Mouse (Mus musculus) cerebellum, adult 18-20 months (tissue): ENCODE measurements at regions not wholly inside any gene's neighbourhood (a gene's known extent, or its start where the extent isn't known, plus 50 kb on each side); places are given as distances from the start of the nearest gene placed in this dataset.

Experiments used
- DNase-seq, 2 experiments: peaks; one replicate each; pipeline ENCODE4 v3.0.0; 2021

DNA sequence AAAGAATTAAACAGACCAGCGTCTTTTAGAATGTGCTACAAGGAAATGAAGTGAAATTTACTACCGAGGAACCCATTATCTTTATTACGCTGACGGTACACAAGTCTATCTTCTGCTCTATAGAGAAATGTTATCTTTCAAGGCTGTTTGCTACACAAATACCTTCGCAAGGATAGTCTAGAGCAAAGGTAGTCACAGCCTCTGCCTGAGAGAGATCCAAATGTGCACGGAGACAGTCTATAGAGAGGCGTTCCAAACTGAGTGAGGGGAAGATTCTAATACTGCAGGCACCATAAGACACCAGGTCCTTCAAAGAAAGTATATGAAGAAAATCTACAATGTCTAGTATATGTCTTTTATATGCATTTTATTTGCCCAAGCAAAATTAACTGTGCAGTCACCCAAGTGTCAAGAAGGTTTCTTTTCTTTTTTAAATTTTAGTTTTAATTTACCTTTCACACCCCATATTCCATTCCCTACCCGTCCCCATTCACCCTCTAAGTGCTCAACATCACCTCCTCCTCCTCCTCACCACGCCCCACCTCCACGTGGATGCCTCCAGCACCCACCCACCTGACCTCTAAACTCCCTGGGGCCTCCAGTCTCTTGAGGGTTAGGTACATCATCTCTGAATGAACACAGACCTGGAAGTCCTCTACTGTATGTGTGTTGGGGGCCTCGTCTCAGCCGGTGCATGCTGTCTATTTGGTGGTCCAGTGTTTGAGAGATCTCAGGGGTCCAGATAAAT, 99.7 kb upstream of the Pde3a start:
- no peak for DNase-seq

DNA sequence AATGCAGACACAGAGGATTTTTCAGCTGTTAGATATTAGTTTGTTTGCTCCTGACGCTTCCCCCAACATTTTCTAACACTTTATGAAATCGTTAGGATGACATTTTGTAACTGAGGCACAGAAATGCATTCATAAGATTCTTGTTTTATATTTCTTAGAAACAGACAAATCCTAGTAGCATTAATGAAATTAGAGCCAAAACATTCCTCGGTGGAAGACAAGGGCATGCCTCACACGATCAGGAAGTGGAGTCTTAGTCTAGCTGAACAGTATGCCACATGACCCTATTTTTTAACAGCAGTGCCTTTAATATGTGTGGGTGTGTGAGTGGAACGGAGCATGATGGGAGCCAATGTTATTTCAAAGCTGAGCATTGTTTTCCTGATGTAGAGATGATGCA, 89.7 kb upstream of the Pde3a start:
- no peak for DNase-seq

- DNase-seq, result no peak
Observed at GRCm38 (mm10) chr6:141161626-141162233, 87.3 kb upstream of the Pde3a start.

DNA sequence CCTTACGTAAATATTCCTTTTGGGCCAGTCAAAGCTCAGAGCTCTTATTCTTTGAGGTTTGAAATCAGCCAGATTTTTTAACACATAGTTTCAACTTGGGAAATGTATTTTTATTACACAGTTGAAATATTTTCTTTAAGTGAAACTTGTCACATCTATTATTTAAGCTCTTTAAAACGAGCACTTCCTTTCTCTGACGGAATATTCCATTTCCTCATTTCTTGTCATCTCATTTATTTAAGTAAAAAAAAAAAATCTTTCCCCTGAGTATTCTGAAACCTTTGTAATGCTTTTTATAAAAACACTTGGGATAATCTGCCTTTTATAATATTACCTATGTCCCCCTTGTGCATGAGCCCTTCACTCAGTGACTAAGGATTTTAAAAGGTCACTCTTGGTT, 81.8 kb upstream of the Pde3a start:
- DNase-seq, result no peak

DNA sequence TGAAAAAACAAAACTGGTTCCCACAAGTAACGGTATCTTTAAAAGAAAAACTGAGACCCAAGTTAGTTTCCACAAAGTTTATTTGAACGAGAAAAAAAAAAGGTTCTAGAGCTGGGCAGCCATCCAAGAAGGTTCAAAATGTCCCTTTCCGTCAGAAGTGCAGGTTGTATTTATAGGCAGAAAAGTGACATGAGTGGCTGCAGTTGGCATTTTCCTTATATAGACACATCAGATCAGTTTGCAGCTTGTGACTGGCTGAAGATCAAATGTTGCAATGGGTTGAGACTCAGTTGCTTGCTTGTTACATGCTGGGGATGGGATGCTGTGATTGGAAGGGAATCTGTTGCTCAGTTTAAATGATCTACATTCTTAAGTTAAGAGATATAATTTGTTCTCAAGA, 80.7 kb upstream of the Pde3a start:
- no peak for DNase-seq

- no peak for DNase-seq
Observed at GRCm38 (mm10) chr6:141183782-141184181, 65.3 kb upstream of the Pde3a start.

GRCm38 (mm10) chr6:141188036-141188435, 61.0 kb upstream of the Pde3a start:
- DNase-seq, result no peak

DNA sequence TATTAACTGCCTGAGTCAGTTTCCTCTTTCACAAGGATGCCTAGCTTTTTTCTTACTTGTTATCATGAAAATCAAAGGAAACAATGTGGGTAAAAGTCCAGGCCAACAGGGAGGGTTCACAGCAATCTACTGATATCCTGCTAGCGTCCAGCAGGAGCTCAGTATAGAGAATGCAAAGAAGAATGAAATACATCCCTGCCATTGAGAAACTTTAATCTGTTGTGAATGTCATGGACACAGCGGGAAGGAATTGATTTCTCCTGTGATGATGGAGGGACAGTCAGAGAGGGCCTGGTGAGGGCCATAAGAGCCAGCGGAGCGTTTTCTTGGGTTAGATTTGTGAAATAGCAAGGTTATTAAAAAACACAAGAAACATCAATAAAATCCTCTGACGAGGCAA, 60.0 kb upstream of the Pde3a start:
- DNase-seq, result no peak

DNA sequence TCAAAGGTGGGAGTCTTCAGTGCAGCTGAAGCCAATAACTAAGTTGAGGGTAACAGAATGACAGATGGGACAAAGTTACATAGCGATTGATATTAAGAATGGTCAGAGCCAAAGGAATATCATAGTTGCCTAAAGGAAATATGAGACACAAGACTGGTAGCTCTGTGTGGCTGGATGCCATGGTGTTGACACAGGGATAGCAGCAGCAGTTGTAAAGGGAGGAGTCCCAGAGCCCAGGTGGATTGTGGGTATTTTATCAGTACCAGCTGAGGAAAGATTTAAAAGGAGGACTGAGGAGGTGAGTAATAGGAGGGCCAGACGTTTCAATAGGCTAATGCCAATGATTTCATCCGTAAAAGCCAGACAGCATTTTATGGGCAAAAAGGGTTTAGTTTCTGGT, 59.4 kb upstream of the Pde3a start:
- DNase-seq, result no peak

GRCm38 (mm10) chr6:141190383-141190782, 58.7 kb upstream of the Pde3a start:
- no peak for DNase-seq

- DNase-seq, result no peak
Observed at GRCm38 (mm10) chr6:141197501-141197900, 51.6 kb upstream of the Pde3a start.
